Mouse (Mus musculus) forebrain, embryonic 16.5 days (tissue): ENCODE measurements at regions not wholly inside any gene's neighbourhood (a gene's known extent, or its start where the extent isn't known, plus 50 kb on each side); places are given as distances from the start of the nearest gene placed in this dataset.

ENCODE experiments used
- ATAC-seq: fragments of 200-750 bp; cut with Nextera tagmentation; 2 replicates; pipeline ENCODE4 v1.8.0; 2017; ENCODE audit warnings: mild to moderate bottlenecking, moderate library complexity
- H3K27ac ChIP-seq: fragments of 300-500 bp; sonication (generic); 2 replicates; pipeline ENCODE4 v1.5.1; 2014; ENCODE audit warnings: low read length, control low read depth
- H3K27me3 ChIP-seq: fragments of 300-500 bp; sonication (generic); replicated peaks from 2 replicates; pipeline ENCODE4 v1.6.1; 2014; ENCODE audit warnings: low read length; ENCODE audit not compliant: control insufficient read depth, insufficient read depth
- H3K36me3 ChIP-seq: fragments of 300-500 bp; sonication (generic); 2 replicates; pipeline ENCODE4 v1.6.1; 2014; ENCODE audit not compliant: control insufficient read depth, insufficient read depth
- H3K4me1 ChIP-seq: fragments of 300-500 bp; sonication (generic); replicated peaks from 2 replicates; pipeline ENCODE4 v1.6.1; 2014; ENCODE audit warnings: low read length; ENCODE audit not compliant: control insufficient read depth, insufficient read depth
- H3K4me2 ChIP-seq: fragments of 300-500 bp; sonication (generic); 2 replicates; pipeline ENCODE4 v1.6.1; 2014; ENCODE audit warnings: mild to moderate bottlenecking, low read length, control low read depth
- H3K4me3 ChIP-seq: fragments of 300-500 bp; sonication (generic); replicated peaks from 2 replicates; pipeline ENCODE4 v1.5.1; 2014; ENCODE audit warnings: mild to moderate bottlenecking, low read length, control low read depth
- H3K9ac ChIP-seq: fragments of 300-500 bp; sonication (generic); replicated peaks from 2 replicates; pipeline ENCODE4 v1.6.1; 2014; ENCODE audit warnings: low read depth, low read length, control low read depth
- H3K9me3 ChIP-seq: fragments of 300-500 bp; sonication (generic); 2 replicates; pipeline ENCODE4 v1.6.1; 2016; ENCODE audit warnings: low read length; ENCODE audit not compliant: control insufficient read depth
- WGBS: fragments of 180-500 bp; shearing (Covaris S2); extraction: QIAGEN DNeasy Blood & Tissue Kit; methylation state at CpG from one replicate; pipeline ENCODE4 v1.1.7; 2014; 5-methylcytosine and 5-hydroxymethylcytosine counted together

GRCm38 (mm10) chr16:24212702-24213101 is 180.6 kb upstream of the Lpp start:
- H3K9me3 ChIP-seq, result no peaks in the 10 kb centered on the region
- no peak overlapping the region for H3K4me2 ChIP-seq
- ATAC-seq, result no peak
- 90% methylated on average over 2 of the region's 2 CpGs for WGBS
- no peak overlapping the region for H3K9ac ChIP-seq
- no peaks in the 10 kb centered on the region for H3K36me3 ChIP-seq
- no peaks in the 10 kb centered on the region for H3K4me1 ChIP-seq
- no peak overlapping the region for H3K27ac ChIP-seq
- H3K27me3 ChIP-seq, result no peaks in the 10 kb centered on the region
- no peak overlapping the region for H3K4me3 ChIP-seq

- no peak overlapping the region for H3K27ac ChIP-seq
- H3K4me1 ChIP-seq, result no peaks in the 10 kb centered on the region
- WGBS, result 73% methylated on average over 1 of the region's 1 CpGs
- H3K27me3 ChIP-seq, result no peaks in the 10 kb centered on the region
- H3K4me2 ChIP-seq, result no peak overlapping the region
- H3K4me3 ChIP-seq, result no peak overlapping the region
- H3K9ac ChIP-seq, result no peak overlapping the region
- H3K9me3 ChIP-seq, result no peaks in the 10 kb centered on the region
- ATAC-seq, result no peak
- no peaks in the 10 kb centered on the region for H3K36me3 ChIP-seq
Observed at GRCm38 (mm10) chr16:24211588-24211987, 181.7 kb upstream of the Lpp start.

- Histone ChIP-seq H3K27me3 (no peaks in the 10 kb centered on the region), H3K4me2 (no peak overlapping the region), H3K27ac (no peak overlapping the region), H3K4me3 (no peak overlapping the region), H3K9me3 (no peaks in the 10 kb centered on the region), H3K9ac (no peak overlapping the region), H3K4me1 (no peaks in the 10 kb centered on the region), H3K36me3 (no peaks in the 10 kb centered on the region)
- WGBS, result 89% methylated on average over 2 of the region's 2 CpGs
- ATAC-seq, result no peak
Observed at GRCm38 (mm10) chr16:24208876-24209275, 184.4 kb upstream of the Lpp start.

- Histone ChIP-seq H3K4me3 (no peak overlapping the region), H3K4me1 (no peaks in the 10 kb centered on the region), H3K4me2 (no peak overlapping the region), H3K9ac (no peak overlapping the region), H3K27ac (no peak overlapping the region), H3K27me3 (no peaks in the 10 kb centered on the region), H3K36me3 (no peaks in the 10 kb centered on the region), H3K9me3 (no peaks in the 10 kb centered on the region)
- ATAC-seq, result no peak
- 95% methylated on average over 2 of the region's 2 CpGs for WGBS
Observed at GRCm38 (mm10) chr16:24208118-24208517, 185.2 kb upstream of the Lpp start.

- WGBS, result 39% methylated on average over 4 of the region's 4 CpGs
- no peak overlapping the region for H3K9ac ChIP-seq
- no peak overlapping the region for H3K4me2 ChIP-seq
- H3K36me3 ChIP-seq, result no peaks in the 10 kb centered on the region
- no peaks in the 10 kb centered on the region for H3K27me3 ChIP-seq
- no peaks in the 10 kb centered on the region for H3K9me3 ChIP-seq
- H3K27ac ChIP-seq, result no peak overlapping the region
- H3K4me3 ChIP-seq, result no peak overlapping the region
- ATAC-seq, result no peak
- H3K4me1 ChIP-seq, result no peaks in the 10 kb centered on the region
Observed at GRCm38 (mm10) chr16:24207056-24207455, 186.3 kb upstream of the Lpp start.

- no peaks in the 10 kb centered on the region for H3K27me3 ChIP-seq
- no peaks in the 10 kb centered on the region for H3K4me1 ChIP-seq
- no peak overlapping the region for H3K4me3 ChIP-seq
- H3K4me2 ChIP-seq, result no peak overlapping the region
- 87% methylated on average over 4 of the region's 4 CpGs for WGBS
- no peak overlapping the region for H3K9ac ChIP-seq
- H3K9me3 ChIP-seq, result no peaks in the 10 kb centered on the region
- H3K27ac ChIP-seq, result no peak overlapping the region
- H3K36me3 ChIP-seq, result no peaks in the 10 kb centered on the region
- ATAC-seq, result no peak
Observed at GRCm38 (mm10) chr16:24206461-24206861, 186.8 kb upstream of the Lpp start.

- Histone ChIP-seq H3K9me3 (no peaks in the 10 kb centered on the region), H3K4me1 (no peaks in the 10 kb centered on the region), H3K4me3 (no peak overlapping the region), H3K27ac (no peak overlapping the region), H3K9ac (no peak overlapping the region), H3K27me3 (no peaks in the 10 kb centered on the region), H3K36me3 (no peaks in the 10 kb centered on the region), H3K4me2 (no peak overlapping the region)
- 81% methylated on average over 5 of the region's 5 CpGs for WGBS
- no peak for ATAC-seq
Observed at GRCm38 (mm10) chr16:24205594-24205993, 187.7 kb upstream of the Lpp start.

GRCm38 (mm10) chr16:24204064-24204730 is 189.1 kb upstream of the Lpp start:
- Histone ChIP-seq H3K4me3 (no peak overlapping the region), H3K4me1 (no peaks in the 10 kb centered on the region), H3K9ac (no peak overlapping the region), H3K36me3 (no peaks in the 10 kb centered on the region), H3K9me3 (no peaks in the 10 kb centered on the region), H3K27ac (no peak overlapping the region), H3K27me3 (no peaks in the 10 kb centered on the region), H3K4me2 (no peak overlapping the region)
- WGBS, result 89% methylated on average over 4 of the region's 4 CpGs
- no peak for ATAC-seq

- H3K9ac ChIP-seq, result no peak overlapping the region
- no peak for ATAC-seq
- 89% methylated on average over 5 of the region's 5 CpGs for WGBS
Observed at GRCm38 (mm10) chr16:24202653-24203052, 190.7 kb upstream of the Lpp start.

GRCm38 (mm10) chr16:24201455-24201854 is 191.9 kb upstream of the Lpp start:
- Histone ChIP-seq H3K4me2 (no peak overlapping the region), H3K4me3 (no peak overlapping the region), H3K4me1 (no peaks in the 10 kb centered on the region), H3K27ac (no peak overlapping the region), H3K9me3 (no peaks in the 10 kb centered on the region), H3K27me3 (no peaks in the 10 kb centered on the region), H3K36me3 (no peaks in the 10 kb centered on the region), H3K9ac (no peak overlapping the region)
- WGBS, result 91% methylated on average over 7 of the region's 7 CpGs
- ATAC-seq, result no peak

More at GRCm38 (mm10) chr16:24202653-24203052, 190.7 kb upstream of the Lpp start:
- Histone ChIP-seq H3K9me3 (no peaks in the 10 kb centered on the region), H3K27me3 (no peaks in the 10 kb centered on the region), H3K4me1 (no peaks in the 10 kb centered on the region), H3K36me3 (no peaks in the 10 kb centered on the region), H3K4me3 (no peak overlapping the region), H3K27ac (no peak overlapping the region), H3K4me2 (no peak overlapping the region)
